Mouse (Mus musculus): ENCODE data around the gene Acox2. TPM values are rescaled to one million over a fixed set of nuclear protein-coding genes. Genes with fewer than 3 reads are reported as not detected.

Gene Acox2
- polyA plus RNA-seq, 1 experiment from 2014 or later = not detected

GRCm38 (mm10) chr14:8242388-8242920 lies 16.7 kb downstream of the Acox2 start:
- Histone ChIP-seq H3K4me1 (ENCODE audit: control insufficient read depth, insufficient read depth, low read length) (no peaks in the 10 kb centered on the region), H3K4me2 (replicated peaks; ENCODE audit: low read depth, low read length) (no peak overlapping the region), H3K9me3 (ENCODE audit: control insufficient read depth, low read length) (no peaks in the 10 kb centered on the region), H3K9ac (ENCODE audit: low read depth, low read length) (no peak overlapping the region), H3K27ac (ENCODE audit: low read depth, low read length) (no peak overlapping the region), H3K36me3 (ENCODE audit: control insufficient read depth, insufficient read depth, low read length) (no peaks in the 10 kb centered on the region), H3K27me3 (ENCODE audit: control insufficient read depth, insufficient read depth, low read length) (no peaks in the 10 kb centered on the region), H3K4me3 (ENCODE audit: low read length) (no peak overlapping the region)
- peak; percentile 77 for ATAC-seq (ENCODE audit: low FRiP score, low TSS enrichment)
- 62% methylated on average over 5 of the region's 5 CpGs for WGBS

GRCm38 (mm10) chr14:8241816-8242215 lies 17.3 kb downstream of the Acox2 start:
- no peak for ATAC-seq (ENCODE audit: low FRiP score, low TSS enrichment)
- no peaks in the 10 kb centered on the region for H3K4me1 ChIP-seq (ENCODE audit: control insufficient read depth, insufficient read depth, low read length)
- no peaks in the 10 kb centered on the region for H3K9me3 ChIP-seq (ENCODE audit: control insufficient read depth, low read length)
- H3K9ac ChIP-seq (ENCODE audit: low read depth, low read length) = no peak overlapping the region
- no peak overlapping the region for H3K4me2 ChIP-seq (replicated peaks; ENCODE audit: low read depth, low read length)
- H3K36me3 ChIP-seq (ENCODE audit: control insufficient read depth, insufficient read depth, low read length) = no peaks in the 10 kb centered on the region
- no peak overlapping the region for H3K27ac ChIP-seq (ENCODE audit: low read depth, low read length)
- H3K4me3 ChIP-seq (ENCODE audit: low read length) = no peak overlapping the region
- H3K27me3 ChIP-seq (ENCODE audit: control insufficient read depth, insufficient read depth, low read length) = no peaks in the 10 kb centered on the region

- Histone ChIP-seq H3K9ac (ENCODE audit: low read depth, low read length) (no peak overlapping the region), H3K27ac (ENCODE audit: low read depth, low read length) (no peak overlapping the region), H3K9me3 (ENCODE audit: control insufficient read depth, low read length) (no peaks in the 10 kb centered on the region), H3K36me3 (ENCODE audit: control insufficient read depth, insufficient read depth, low read length) (no peaks in the 10 kb centered on the region), H3K27me3 (ENCODE audit: control insufficient read depth, insufficient read depth, low read length) (no peaks in the 10 kb centered on the region), H3K4me2 (replicated peaks; ENCODE audit: low read depth, low read length) (no peak overlapping the region), H3K4me3 (ENCODE audit: low read length) (no peak overlapping the region), H3K4me1 (ENCODE audit: control insufficient read depth, insufficient read depth, low read length) (no peaks in the 10 kb centered on the region)
- ATAC-seq (ENCODE audit: low FRiP score, low TSS enrichment) = no peak
- 56% methylated on average over 1 of the region's 1 CpGs for WGBS
These were observed 25.9 kb downstream of the Acox2 start for GRCm38 (mm10) chr14:8233252-8233651.

- H3K27ac ChIP-seq (ENCODE audit: low read depth, low read length) = no peak overlapping the region
- no peaks in the 10 kb centered on the region for H3K9me3 ChIP-seq (ENCODE audit: control insufficient read depth, low read length)
- H3K36me3 ChIP-seq (ENCODE audit: control insufficient read depth, insufficient read depth, low read length) = no peaks in the 10 kb centered on the region
- no peak overlapping the region for H3K4me2 ChIP-seq (replicated peaks; ENCODE audit: low read depth, low read length)
- no peaks in the 10 kb centered on the region for H3K4me1 ChIP-seq (ENCODE audit: control insufficient read depth, insufficient read depth, low read length)
- H3K4me3 ChIP-seq (ENCODE audit: low read length) = no peak overlapping the region
- H3K9ac ChIP-seq (ENCODE audit: low read depth, low read length) = no peak overlapping the region
- no peaks in the 10 kb centered on the region for H3K27me3 ChIP-seq (ENCODE audit: control insufficient read depth, insufficient read depth, low read length)
- no peak for ATAC-seq (ENCODE audit: low FRiP score, low TSS enrichment)
- WGBS = 79% methylated on average over 6 of the region's 6 CpGs
These were observed 26.8 kb downstream of the Acox2 start for GRCm38 (mm10) chr14:8232155-8232910.

- no peak for ATAC-seq (ENCODE audit: low FRiP score, low TSS enrichment)
- Histone ChIP-seq H3K4me3 (ENCODE audit: low read length) (no peak overlapping the region), H3K4me1 (ENCODE audit: control insufficient read depth, insufficient read depth, low read length) (no peaks in the 10 kb centered on the region), H3K27ac (ENCODE audit: low read depth, low read length) (no peak overlapping the region), H3K9me3 (ENCODE audit: control insufficient read depth, low read length) (no peaks in the 10 kb centered on the region), H3K36me3 (ENCODE audit: control insufficient read depth, insufficient read depth, low read length) (no peaks in the 10 kb centered on the region), H3K9ac (ENCODE audit: low read depth, low read length) (no peak overlapping the region), H3K27me3 (ENCODE audit: control insufficient read depth, insufficient read depth, low read length) (no peaks in the 10 kb centered on the region), H3K4me2 (replicated peaks; ENCODE audit: low read depth, low read length) (no peak overlapping the region)
- 90% methylated on average over 9 of the region's 9 CpGs for WGBS
These were observed 29.7 kb downstream of the Acox2 start for GRCm38 (mm10) chr14:8229367-8230019.

GRCm38 (mm10) chr14:8224805-8225204 lies 34.3 kb downstream of the Acox2 start:
- no peak overlapping the region for H3K27ac ChIP-seq (ENCODE audit: low read depth, low read length)
- H3K4me3 ChIP-seq (ENCODE audit: low read length) = no peak overlapping the region
- no peak for ATAC-seq (ENCODE audit: low FRiP score, low TSS enrichment)
- H3K9ac ChIP-seq (ENCODE audit: low read depth, low read length) = no peak overlapping the region
- H3K4me1 ChIP-seq (ENCODE audit: control insufficient read depth, insufficient read depth, low read length) = no peaks in the 10 kb centered on the region
- WGBS = 84% methylated on average over 2 of the region's 2 CpGs
- H3K27me3 ChIP-seq (ENCODE audit: control insufficient read depth, insufficient read depth, low read length) = no peaks in the 10 kb centered on the region
- peaks cover 10% of the 10 kb centered on the region; the same call in 1 of the 2 replicates for H3K36me3 ChIP-seq (ENCODE audit: control insufficient read depth, insufficient read depth, low read length)
- H3K4me2 ChIP-seq (replicated peaks; ENCODE audit: low read depth, low read length) = no peak overlapping the region
- H3K9me3 ChIP-seq (ENCODE audit: control insufficient read depth, low read length) = no peaks in the 10 kb centered on the region

DNA sequence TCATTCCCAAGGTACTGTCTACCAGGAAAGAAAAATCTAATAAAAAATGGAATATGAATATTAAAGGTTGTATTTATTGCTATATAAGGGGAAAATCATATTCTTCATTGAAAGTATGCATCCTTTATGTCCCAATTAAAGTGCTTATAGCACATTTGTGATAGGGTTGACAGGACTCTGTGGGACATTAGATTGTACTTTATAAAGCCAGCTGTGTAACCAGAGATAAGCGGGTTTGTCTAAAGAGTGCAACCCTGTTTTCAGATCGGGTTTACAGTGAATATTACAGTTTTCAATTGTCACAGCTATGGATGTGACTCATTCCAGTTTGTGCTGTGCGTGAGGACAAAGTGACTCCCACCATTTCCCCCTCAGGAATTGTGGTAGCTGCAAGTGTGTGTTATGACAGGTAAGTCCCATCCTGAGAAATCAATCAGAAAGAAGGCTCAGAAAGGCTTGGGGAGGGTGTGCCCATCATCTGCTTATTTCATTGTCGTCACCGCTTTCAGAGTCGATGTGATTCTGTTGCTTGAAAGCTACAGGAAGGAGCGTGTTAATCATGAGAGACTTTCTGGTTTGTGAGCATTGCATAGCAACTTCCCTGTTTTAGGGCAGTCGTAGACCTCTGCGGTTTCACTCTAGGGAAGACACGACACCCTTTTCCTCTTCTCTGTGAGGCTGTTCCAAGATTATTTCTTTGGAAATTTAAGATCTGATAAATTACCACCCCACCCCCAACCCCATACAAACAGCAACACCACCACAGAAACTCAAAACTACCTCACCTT lies 35.5 kb downstream of the Acox2 start:
- Histone ChIP-seq H3K36me3 (ENCODE audit: control insufficient read depth, insufficient read depth, low read length) (peaks cover 10% of the 10 kb centered on the region; the same call in 1 of the 2 replicates), H3K9me3 (ENCODE audit: control insufficient read depth, low read length) (no peaks in the 10 kb centered on the region), H3K4me3 (ENCODE audit: low read length) (no peak overlapping the region), H3K4me2 (replicated peaks; ENCODE audit: low read depth, low read length) (no peak overlapping the region), H3K9ac (ENCODE audit: low read depth, low read length) (no peak overlapping the region), H3K4me1 (ENCODE audit: control insufficient read depth, insufficient read depth, low read length) (0 out of 2 replicates have a peak, but pooled peaks cover under 1% of the 10 kb centered on the region), H3K27me3 (ENCODE audit: control insufficient read depth, insufficient read depth, low read length) (no peaks in the 10 kb centered on the region), H3K27ac (ENCODE audit: low read depth, low read length) (no peak overlapping the region)
- ATAC-seq (ENCODE audit: low FRiP score, low TSS enrichment) = no peak
- 89% methylated on average over 10 of the region's 10 CpGs for WGBS

GRCm38 (mm10) chr14:8222561-8222960 lies 36.6 kb downstream of the Acox2 start:
- no peak for ATAC-seq (ENCODE audit: low FRiP score, low TSS enrichment)
- H3K27me3 ChIP-seq (ENCODE audit: control insufficient read depth, insufficient read depth, low read length) = no peaks in the 10 kb centered on the region
- H3K4me3 ChIP-seq (ENCODE audit: low read length) = no peak overlapping the region
- no peak overlapping the region for H3K27ac ChIP-seq (ENCODE audit: low read depth, low read length)
- H3K4me1 ChIP-seq (ENCODE audit: control insufficient read depth, insufficient read depth, low read length) = peaks cover 7% of the 10 kb centered on the region; the same call in 1 of the 2 replicates
- no peak overlapping the region for H3K9ac ChIP-seq (ENCODE audit: low read depth, low read length)
- H3K4me2 ChIP-seq (replicated peaks; ENCODE audit: low read depth, low read length) = no peak overlapping the region
- 94% methylated on average over 16 of the region's 16 CpGs for WGBS
- H3K9me3 ChIP-seq (ENCODE audit: control insufficient read depth, low read length) = no peaks in the 10 kb centered on the region
- peaks cover 10% of the 10 kb centered on the region; the same call in 1 of the 2 replicates for H3K36me3 ChIP-seq (ENCODE audit: control insufficient read depth, insufficient read depth, low read length)
